Comparison of ENCODE assay signal across 10 mouse cellular contexts in genomic region chr8:121685419-121685818, GRCm38 (mm10). TPM values are rescaled to one million over a fixed set of nuclear protein-coding genes. Genes with fewer than 3 reads are reported as not detected.
DNase-seq lines count a peak whose midpoint lies in the region; ATAC-seq lines count a peak whose summit lies in the region.
"Had no signal": no experiment of that assay in that cellular context is flagged by ENCODE, and none has a peak within 500 bp of the region (broad histone marks: within the 10 kb centered on the region; RNA-seq: fewer than 3 reads in every experiment).

No protein-coding gene starts in this region.

- intact Hi-C loops in left cerebral cortex, postnatal 4 days (cut with DNase I) = no loop called here

- no peaks in the 10 kb centered on the region for H3K27me3 ChIP-seq in liver, embryonic 11.5 days (replicated peaks; ENCODE audit: control insufficient read depth, insufficient read depth, low read length)
- H3K27me3 ChIP-seq in embryonic facial prominence, embryonic 14.5 days (replicated peaks; ENCODE audit: control insufficient read depth, insufficient read depth, low read length) = no peaks in the 10 kb centered on the region
- H3K27me3 ChIP-seq: heart, embryonic 13.5 days had no signal

- 13% methylated on average over 4 of the region's 4 CpGs for WGBS in liver, embryonic 11.5 days
- WGBS in embryonic facial prominence, embryonic 14.5 days = 14% methylated on average over 4 of the region's 4 CpGs

- DNase-seq in CD4-positive, CD25-positive, alpha-beta regulatory T cell, adult 2 months (ENCODE audit: low read depth, low spot score) = peak; percentile 41
- DNase-seq in liver = peak; percentile 51
- no peak for DNase-seq in liver, embryonic 11.5 days (ENCODE audit: low spot score)
- DNase-seq in adrenal gland, postnatal 25 days = peak; percentile 72
- DNase-seq in embryonic facial prominence, embryonic 14.5 days (ENCODE audit: low spot score) = peak; percentile 27
- DNase-seq in left cerebral cortex, postnatal 4 days = peak; percentile 59
- peak; percentile 22 to 61 for DNase-seq in spleen, postnatal 10 days (ENCODE audit: low spot score in 2 of 2)

- ATAC-seq in CD4-positive, CD25-positive, alpha-beta regulatory T cell, adult 4 months = no peak
- ATAC-seq in liver, embryonic 11.5 days (replicated peaks; ENCODE audit: low FRiP score) = no peak
- ATAC-seq in embryonic facial prominence, embryonic 14.5 days (ENCODE audit: low read depth) = no peak

- no peak overlapping the region for H3K9ac ChIP-seq in liver, embryonic 11.5 days (ENCODE audit: low read depth, low read length)
- no peak overlapping the region for H3K9ac ChIP-seq in embryonic facial prominence, embryonic 14.5 days (ENCODE audit: low read depth, low read length)
- H3K9ac ChIP-seq: heart, embryonic 13.5 days had no signal

- no peaks in the 10 kb centered on the region for H3K36me3 ChIP-seq in liver, embryonic 11.5 days (ENCODE audit: control insufficient read depth, insufficient read depth, low read length)
- no peaks in the 10 kb centered on the region for H3K36me3 ChIP-seq in embryonic facial prominence, embryonic 14.5 days (ENCODE audit: control insufficient read depth, insufficient read depth, low read length)
- H3K36me3 ChIP-seq: heart, embryonic 13.5 days had no signal

- H3K27ac ChIP-seq in liver, embryonic 11.5 days (ENCODE audit: low read depth, low read length) = no peak overlapping the region
- H3K27ac ChIP-seq in embryonic facial prominence, embryonic 14.5 days (replicated peaks; ENCODE audit: low read depth, low read length) = no peak overlapping the region
- H3K27ac ChIP-seq: heart, embryonic 13.5 days had no signal

- no peak overlapping the region for H3K4me2 ChIP-seq in liver, embryonic 11.5 days
- no peak overlapping the region for H3K4me2 ChIP-seq in embryonic facial prominence, embryonic 14.5 days (ENCODE audit: low read depth, low read length)
- H3K4me2 ChIP-seq: heart, embryonic 13.5 days had no signal

- H3K4me1 ChIP-seq in liver, embryonic 11.5 days (replicated peaks; ENCODE audit: control insufficient read depth, insufficient read depth, low read length) = no peaks in the 10 kb centered on the region
- H3K4me1 ChIP-seq in embryonic facial prominence, embryonic 14.5 days (ENCODE audit: control insufficient read depth, insufficient read depth, low read length) = no peaks in the 10 kb centered on the region

- no peaks in the 10 kb centered on the region for H3K9me3 ChIP-seq in liver, embryonic 11.5 days (ENCODE audit: control insufficient read depth, low read length)
- H3K9me3 ChIP-seq in embryonic facial prominence, embryonic 14.5 days (ENCODE audit: control insufficient read depth, low read length) = no peaks in the 10 kb centered on the region
- H3K9me3 ChIP-seq: heart, embryonic 13.5 days; megakaryocyte, embryonic 14.5 days had no signal

- no peak overlapping the region for H3K4me3 ChIP-seq in liver, embryonic 11.5 days (ENCODE audit: low read depth, low read length)
- H3K4me3 ChIP-seq in embryonic facial prominence, embryonic 14.5 days (ENCODE audit: low read depth, low read length) = no peak overlapping the region
- H3K4me3 ChIP-seq: heart, embryonic 13.5 days; megakaryocyte, embryonic 14.5 days had no signal

RNA-seq across cellular contexts. Expression of gene Zcchc14, which starts 32.7 kb away (rescaled TPM):
- polyA plus RNA-seq in CD4-positive, CD25-positive, alpha-beta regulatory T cell, adult 4 months (2017; shearing (Covaris generic)) = under 1 TPM; 0.17 to 0.46 TPM
- 6.2 and 7.3 TPM in 2 replicates for polyA plus RNA-seq in liver, embryonic 11.5 days (2014; fragmentation: Nextera tagmentation; extraction: Ambion mirVana)
- total RNA-seq in adrenal gland, postnatal 25 days (2021) = 52.5 and 57.8 TPM in 2 replicates
- 21.3 and 23.0 TPM in 2 replicates for polyA plus RNA-seq in embryonic facial prominence, embryonic 14.5 days (2014; fragmentation: Nextera tagmentation; extraction: Ambion mirVana)
- total RNA-seq in left cerebral cortex, postnatal 4 days (2021) = 100 to 1,000 TPM; 138 to 140 TPM

RNA-seq across cellular contexts. Expression of gene Jph3, which starts 44.0 kb away (rescaled TPM):
- under 1 TPM in 1 of 2 experiments, not detected in 1; 0.12 TPM for polyA plus RNA-seq in CD4-positive, CD25-positive, alpha-beta regulatory T cell, adult 4 months (2017; shearing (Covaris generic))
- 0.49 and 0.64 TPM in 2 replicates for polyA plus RNA-seq in liver, embryonic 11.5 days (2014; fragmentation: Nextera tagmentation; extraction: Ambion mirVana)
- total RNA-seq in adrenal gland, postnatal 25 days (2021) = 2.0 and 3.2 TPM in 2 replicates
- polyA plus RNA-seq in embryonic facial prominence, embryonic 14.5 days (2014; fragmentation: Nextera tagmentation; extraction: Ambion mirVana) = 4.0 and 4.9 TPM in 2 replicates
- total RNA-seq in left cerebral cortex, postnatal 4 days (2021) = 100 to 1,000 TPM; 116 to 119 TPM
